Mouse (Mus musculus): Measurements from ENCODE around the gene Hnrnph3.

The Hnrnph3 gene

GRCm38 (mm10) chr10:62984495-62984894 lies 39.5 kb downstream of the Hnrnph3 start:
- in situ Hi-C loops (cut with MboI): no loop called here

GRCm38 (mm10) chr10:62984072-62984471 lies 39.9 kb downstream of the Hnrnph3 start:
- in situ Hi-C loops (cut with MboI): no loop called here

GRCm38 (mm10) chr10:62980039-62980954 lies 43.7 kb downstream of the Hnrnph3 start, which contains the start of gene Rufy2:
TSS of gene Rufy2 (plus strand) at chr10:62980223.
- in situ Hi-C loops (cut with MboI): no loop called here

GRCm38 (mm10) chr10:62979667-62980038 lies 44.4 kb downstream of the Hnrnph3 start:
- in situ Hi-C loops (cut with MboI): no loop called here

GRCm38 (mm10) chr10:62971821-62972220 lies 52.2 kb downstream of the Hnrnph3 start:
- in situ Hi-C loops (cut with MboI): no loop called here

GRCm38 (mm10) chr10:62966291-62966690 lies 57.7 kb downstream of the Hnrnph3 start:
- in situ Hi-C loops (cut with MboI): no loop called here

GRCm38 (mm10) chr10:62965796-62966195 lies 58.2 kb downstream of the Hnrnph3 start:
- in situ Hi-C loops (cut with MboI): no loop called here

All from mature B cell (primary cell).